Mouse (Mus musculus): ENCODE results near the gene Gm10803. TPM values are rescaled to one million over a fixed set of nuclear protein-coding genes. Genes with fewer than 3 reads are reported as not detected.

The Gm10803 gene
- polyA plus RNA-seq, 1 experiment from 2014 or later, result not detected

GRCm38 (mm10) chr2:93581271-93581670, 20.9 kb downstream of the Gm10803 start:
- Histone ChIP-seq H3K27ac (ENCODE audit: low read length) (no peak overlapping the region), H3K4me1 (ENCODE audit: control insufficient read depth, insufficient read depth, low read length) (no peaks in the 10 kb centered on the region), H3K27me3 (ENCODE audit: control insufficient read depth, insufficient read depth, low read length) (no peaks in the 10 kb centered on the region), H3K36me3 (ENCODE audit: control insufficient read depth, insufficient read depth, low read length) (no peaks in the 10 kb centered on the region), H3K4me3 (replicated peaks; ENCODE audit: low read length) (no peak overlapping the region), H3K9ac (ENCODE audit: low read length) (no peak overlapping the region), H3K4me2 (ENCODE audit: low read depth, low read length) (no peak overlapping the region), H3K9me3 (replicated peaks; ENCODE audit: control insufficient read depth, low read length) (no peaks in the 10 kb centered on the region)
- no peak for ATAC-seq (ENCODE audit: insufficient read depth, low FRiP score)
- 39% methylated on average over 3 of the region's 3 CpGs for WGBS

GRCm38 (mm10) chr2:93585821-93586220, 25.5 kb downstream of the Gm10803 start:
- 43% methylated on average over 1 of the region's 1 CpGs for WGBS

GRCm38 (mm10) chr2:93587446-93587845, 27.1 kb downstream of the Gm10803 start:
- 41% methylated on average over 6 of the region's 6 CpGs for WGBS
- H3K4me3 ChIP-seq (replicated peaks; ENCODE audit: low read length), result no peak overlapping the region
- no peaks in the 10 kb centered on the region for H3K9me3 ChIP-seq (replicated peaks; ENCODE audit: control insufficient read depth, low read length)
- no peak for ATAC-seq (ENCODE audit: insufficient read depth, low FRiP score)
- H3K36me3 ChIP-seq (ENCODE audit: control insufficient read depth, insufficient read depth, low read length), result no peaks in the 10 kb centered on the region
- no peak overlapping the region for H3K4me2 ChIP-seq (ENCODE audit: low read depth, low read length)
- no peak overlapping the region for H3K9ac ChIP-seq (ENCODE audit: low read length)
- H3K27ac ChIP-seq (ENCODE audit: low read length), result no peak overlapping the region
- no peaks in the 10 kb centered on the region for H3K4me1 ChIP-seq (ENCODE audit: control insufficient read depth, insufficient read depth, low read length)
- H3K27me3 ChIP-seq (ENCODE audit: control insufficient read depth, insufficient read depth, low read length), result no peaks in the 10 kb centered on the region

More at GRCm38 (mm10) chr2:93585821-93586220, 25.5 kb downstream of the Gm10803 start:
- H3K4me2 ChIP-seq (ENCODE audit: low read depth, low read length), result no peak overlapping the region
- no peak overlapping the region for H3K4me3 ChIP-seq (replicated peaks; ENCODE audit: low read length)
- no peaks in the 10 kb centered on the region for H3K9me3 ChIP-seq (replicated peaks; ENCODE audit: control insufficient read depth, low read length)
- H3K27me3 ChIP-seq (ENCODE audit: control insufficient read depth, insufficient read depth, low read length), result no peaks in the 10 kb centered on the region
- no peak overlapping the region for H3K9ac ChIP-seq (ENCODE audit: low read length)
- H3K27ac ChIP-seq (ENCODE audit: low read length), result no peak overlapping the region
- H3K36me3 ChIP-seq (ENCODE audit: control insufficient read depth, insufficient read depth, low read length), result no peaks in the 10 kb centered on the region
- H3K4me1 ChIP-seq (ENCODE audit: control insufficient read depth, insufficient read depth, low read length), result no peaks in the 10 kb centered on the region
- no peak for ATAC-seq (ENCODE audit: insufficient read depth, low FRiP score)

GRCm38 (mm10) chr2:93589875-93590274, 29.5 kb downstream of the Gm10803 start:
- H3K9me3 ChIP-seq (replicated peaks; ENCODE audit: control insufficient read depth, low read length), result no peaks in the 10 kb centered on the region

DNA sequence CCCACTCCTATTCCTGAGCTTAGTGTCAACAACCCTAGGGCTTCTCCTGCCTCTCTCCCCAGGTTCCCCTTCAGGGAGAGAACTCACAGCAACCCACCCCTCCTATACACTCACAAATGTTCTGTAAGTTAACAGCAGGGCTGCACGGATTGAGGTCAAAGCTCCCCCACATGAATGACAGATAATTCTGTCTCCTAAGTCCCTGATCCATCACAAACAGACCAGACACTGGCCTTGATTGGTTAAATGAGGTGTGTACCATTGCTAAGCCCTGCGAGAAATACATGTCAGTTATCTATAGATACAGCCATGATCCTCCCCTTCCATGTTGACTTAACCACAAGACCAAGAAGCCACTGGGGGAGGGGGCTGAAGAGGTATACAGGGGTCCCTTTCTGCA, 31.3 kb downstream of the Gm10803 start:
- no peaks in the 10 kb centered on the region for H3K36me3 ChIP-seq (ENCODE audit: control insufficient read depth, insufficient read depth, low read length)
- ATAC-seq (ENCODE audit: insufficient read depth, low FRiP score), result no peak
- WGBS, result 33% methylated on average over 2 of the region's 2 CpGs

More at GRCm38 (mm10) chr2:93589875-93590274, 29.5 kb downstream of the Gm10803 start:
- H3K4me3 ChIP-seq (replicated peaks; ENCODE audit: low read length), result no peak overlapping the region
- no peaks in the 10 kb centered on the region for H3K36me3 ChIP-seq (ENCODE audit: control insufficient read depth, insufficient read depth, low read length)
- H3K4me1 ChIP-seq (ENCODE audit: control insufficient read depth, insufficient read depth, low read length), result no peaks in the 10 kb centered on the region
- no peak overlapping the region for H3K9ac ChIP-seq (ENCODE audit: low read length)
- 66% methylated on average over 4 of the region's 4 CpGs for WGBS
- H3K4me2 ChIP-seq (ENCODE audit: low read depth, low read length), result no peak overlapping the region
- ATAC-seq (ENCODE audit: insufficient read depth, low FRiP score), result no peak
- no peaks in the 10 kb centered on the region for H3K27me3 ChIP-seq (ENCODE audit: control insufficient read depth, insufficient read depth, low read length)
- H3K27ac ChIP-seq (ENCODE audit: low read length), result no peak overlapping the region

DNA sequence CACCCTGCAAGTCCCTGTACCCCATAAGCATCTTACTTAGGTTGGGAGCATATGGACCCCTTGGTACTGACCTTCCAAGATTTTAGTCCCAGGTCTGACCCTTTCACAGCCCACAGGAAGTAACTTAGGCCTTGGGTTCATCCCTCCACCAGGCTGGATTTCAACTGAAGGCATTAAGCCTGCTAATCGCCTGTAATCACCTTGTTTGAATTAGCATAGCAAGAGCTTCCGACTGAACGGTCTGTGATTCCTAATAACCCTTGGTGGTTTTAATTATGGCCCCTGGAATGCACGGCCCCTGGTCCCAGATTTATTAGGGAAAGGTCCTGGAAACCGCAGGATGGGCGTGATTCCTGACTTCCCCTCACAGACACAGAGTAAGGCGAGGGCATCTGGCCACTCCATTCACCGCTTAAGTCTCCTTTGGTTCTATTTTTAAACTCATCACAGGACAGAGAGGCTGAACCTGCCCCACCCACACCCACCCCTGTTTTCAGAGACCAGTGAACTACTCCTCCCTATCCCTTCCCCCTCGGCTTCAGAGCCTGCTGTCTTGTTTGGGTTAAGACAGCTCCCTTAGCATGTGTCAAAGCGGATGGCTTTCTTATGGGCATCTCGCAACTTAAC, 31.9 kb downstream of the Gm10803 start:
- H3K9ac ChIP-seq (ENCODE audit: low read length), result no peak overlapping the region
- no peaks in the 10 kb centered on the region for H3K4me1 ChIP-seq (ENCODE audit: control insufficient read depth, insufficient read depth, low read length)
- no peaks in the 10 kb centered on the region for H3K36me3 ChIP-seq (ENCODE audit: control insufficient read depth, insufficient read depth, low read length)
- no peak overlapping the region for H3K4me3 ChIP-seq (replicated peaks; ENCODE audit: low read length)
- no peak overlapping the region for H3K4me2 ChIP-seq (ENCODE audit: low read depth, low read length)
- H3K27ac ChIP-seq (ENCODE audit: low read length), result no peak overlapping the region
- H3K9me3 ChIP-seq (replicated peaks; ENCODE audit: control insufficient read depth, low read length), result no peaks in the 10 kb centered on the region
- 48% methylated on average over 11 of the region's 11 CpGs for WGBS
- no peaks in the 10 kb centered on the region for H3K27me3 ChIP-seq (ENCODE audit: control insufficient read depth, insufficient read depth, low read length)
- no peak for ATAC-seq (ENCODE audit: insufficient read depth, low FRiP score)

More for the DNA sequence above, 31.3 kb downstream of the Gm10803 start:
- no peaks in the 10 kb centered on the region for H3K27me3 ChIP-seq (ENCODE audit: control insufficient read depth, insufficient read depth, low read length)
- no peaks in the 10 kb centered on the region for H3K9me3 ChIP-seq (replicated peaks; ENCODE audit: control insufficient read depth, low read length)
- H3K4me1 ChIP-seq (ENCODE audit: control insufficient read depth, insufficient read depth, low read length), result no peaks in the 10 kb centered on the region
- no peak overlapping the region for H3K4me3 ChIP-seq (replicated peaks; ENCODE audit: low read length)
- no peak overlapping the region for H3K9ac ChIP-seq (ENCODE audit: low read length)
- no peak overlapping the region for H3K27ac ChIP-seq (ENCODE audit: low read length)
- no peak overlapping the region for H3K4me2 ChIP-seq (ENCODE audit: low read depth, low read length)

- ATAC-seq (ENCODE audit: insufficient read depth, low FRiP score), result no peak
- Histone ChIP-seq H3K9ac (ENCODE audit: low read length) (no peak overlapping the region), H3K9me3 (replicated peaks; ENCODE audit: control insufficient read depth, low read length) (no peaks in the 10 kb centered on the region), H3K36me3 (ENCODE audit: control insufficient read depth, insufficient read depth, low read length) (no peaks in the 10 kb centered on the region), H3K27ac (ENCODE audit: low read length) (no peak overlapping the region), H3K4me2 (ENCODE audit: low read depth, low read length) (no peak overlapping the region), H3K4me1 (ENCODE audit: control insufficient read depth, insufficient read depth, low read length) (no peaks in the 10 kb centered on the region), H3K4me3 (replicated peaks; ENCODE audit: low read length) (no peak overlapping the region), H3K27me3 (ENCODE audit: control insufficient read depth, insufficient read depth, low read length) (no peaks in the 10 kb centered on the region)
- WGBS, result 66% methylated on average over 10 of the region's 10 CpGs
Observed at GRCm38 (mm10) chr2:93593121-93593520, 32.8 kb downstream of the Gm10803 start.

DNA sequence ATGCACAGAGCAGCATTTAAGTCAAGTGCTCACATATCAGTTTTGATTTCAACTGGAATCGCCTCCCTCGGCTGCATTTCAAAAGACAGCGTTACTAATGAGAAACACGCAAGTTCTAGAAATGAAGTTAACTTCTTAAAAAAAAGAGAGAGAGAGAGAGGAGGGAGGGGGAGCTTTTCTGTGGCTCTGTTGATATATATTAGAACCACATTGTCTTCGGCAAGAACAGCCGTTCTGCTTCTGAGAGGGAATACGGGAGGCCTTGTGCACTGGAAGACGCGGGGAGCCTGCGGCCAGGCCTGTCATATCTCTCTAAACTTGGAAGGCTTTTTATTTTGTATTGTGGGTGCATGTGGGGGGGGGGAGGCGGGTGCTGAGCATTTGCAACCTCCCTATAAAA, 36.8 kb downstream of the Gm10803 start:
- Histone ChIP-seq H3K9me3 (replicated peaks; ENCODE audit: control insufficient read depth, low read length) (no peaks in the 10 kb centered on the region), H3K27ac (ENCODE audit: low read length) (no peak overlapping the region), H3K36me3 (ENCODE audit: control insufficient read depth, insufficient read depth, low read length) (no peaks in the 10 kb centered on the region), H3K4me1 (ENCODE audit: control insufficient read depth, insufficient read depth, low read length) (no peaks in the 10 kb centered on the region), H3K4me3 (replicated peaks; ENCODE audit: low read length) (no peak overlapping the region), H3K27me3 (ENCODE audit: control insufficient read depth, insufficient read depth, low read length) (no peaks in the 10 kb centered on the region), H3K4me2 (ENCODE audit: low read depth, low read length) (no peak overlapping the region), H3K9ac (ENCODE audit: low read length) (no peak overlapping the region)
- WGBS, result 58% methylated on average over 11 of the region's 11 CpGs
- ATAC-seq (ENCODE audit: insufficient read depth, low FRiP score), result no peak

DNA sequence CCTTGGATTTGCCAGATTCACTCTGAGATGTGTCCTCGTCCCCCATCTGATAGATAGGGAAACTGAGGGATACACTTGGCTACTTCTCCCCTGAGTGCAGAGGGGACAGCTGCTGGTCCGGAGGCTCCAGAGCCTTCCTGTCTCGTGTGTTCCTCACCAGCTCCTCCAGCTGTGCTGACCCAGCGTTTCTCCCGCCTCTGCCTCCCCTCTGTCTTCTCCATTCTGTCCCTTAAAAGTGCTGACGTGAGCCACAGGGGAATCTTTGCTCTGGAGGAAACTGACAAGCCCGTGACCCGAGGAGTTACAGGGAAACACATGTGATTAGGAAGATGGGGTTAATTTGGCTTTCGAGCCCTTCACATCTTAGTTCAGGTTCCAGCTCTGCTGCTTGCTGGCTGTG, 39.4 kb downstream of the Gm10803 start:
- no peak overlapping the region for H3K27ac ChIP-seq (ENCODE audit: low read length)
- WGBS, result 50% methylated on average over 9 of the region's 9 CpGs
- H3K4me1 ChIP-seq (ENCODE audit: control insufficient read depth, insufficient read depth, low read length), result no peaks in the 10 kb centered on the region
- H3K36me3 ChIP-seq (ENCODE audit: control insufficient read depth, insufficient read depth, low read length), result no peaks in the 10 kb centered on the region
- no peak overlapping the region for H3K9ac ChIP-seq (ENCODE audit: low read length)
- no peak overlapping the region for H3K4me2 ChIP-seq (ENCODE audit: low read depth, low read length)
- no peak for ATAC-seq (ENCODE audit: insufficient read depth, low FRiP score)
- no peaks in the 10 kb centered on the region for H3K27me3 ChIP-seq (ENCODE audit: control insufficient read depth, insufficient read depth, low read length)
- no peaks in the 10 kb centered on the region for H3K9me3 ChIP-seq (replicated peaks; ENCODE audit: control insufficient read depth, low read length)
- H3K4me3 ChIP-seq (replicated peaks; ENCODE audit: low read length), result no peak overlapping the region
